Comparison of ENCODE assay signal across 15 mouse cellular contexts in genomic region chr3:84218498-84218897, GRCm38 (mm10). TPM values are rescaled to one million over a fixed set of nuclear protein-coding genes. Genes with fewer than 3 reads are reported as not detected.
DNase-seq lines count a peak whose midpoint lies in the region; ATAC-seq and TF ChIP-seq lines count a peak whose summit lies in the region.
"Had no signal": no experiment of that assay in that cellular context is flagged by ENCODE, and none has a peak within 500 bp of the region (broad histone marks: within the 10 kb centered on the region; RNA-seq: fewer than 3 reads in every experiment).

No protein-coding gene starts in this region.

- no peaks in the 10 kb centered on the region for H3K27me3 ChIP-seq in embryonic facial prominence, embryonic 14.5 days (replicated peaks; ENCODE audit: control insufficient read depth, insufficient read depth, low read length)
- no peaks in the 10 kb centered on the region for H3K27me3 ChIP-seq in hindbrain, embryonic 13.5 days
- H3K27me3 ChIP-seq in midbrain, embryonic 16.5 days (ENCODE audit: control insufficient read depth, insufficient read depth, low read depth, low read length) = no peaks in the 10 kb centered on the region

- peak; percentile 46 for DNase-seq in embryonic facial prominence, embryonic 14.5 days (ENCODE audit: low spot score)
- DNase-seq in left cerebral cortex, adult 11 months (ENCODE audit: low spot score) = no peak
- no peak for DNase-seq in retina, postnatal 1 day
- DNase-seq: heart, postnatal 36 days; kidney, adult 9 months had no signal

- 27% methylated on average over 2 of the region's 2 CpGs for WGBS in embryonic facial prominence, embryonic 14.5 days
- 49% methylated on average over 2 of the region's 2 CpGs for WGBS in hindbrain, embryonic 13.5 days
- 50% methylated on average over 2 of the region's 2 CpGs for WGBS in midbrain, embryonic 16.5 days

- no peaks in the 10 kb centered on the region for H3K36me3 ChIP-seq in embryonic facial prominence, embryonic 14.5 days (ENCODE audit: control insufficient read depth, insufficient read depth, low read length)
- no peaks in the 10 kb centered on the region for H3K36me3 ChIP-seq in hindbrain, embryonic 13.5 days
- H3K36me3 ChIP-seq in midbrain, embryonic 16.5 days (ENCODE audit: control insufficient read depth, insufficient read depth, low read length) = no peaks in the 10 kb centered on the region
- H3K36me3 ChIP-seq: liver, embryonic 15.5 days had no signal

- ATAC-seq in embryonic facial prominence, embryonic 14.5 days (ENCODE audit: low read depth) = no peak
- no peak for ATAC-seq in hindbrain, embryonic 13.5 days (ENCODE audit: low FRiP score)
- no peak for ATAC-seq in midbrain, embryonic 16.5 days
- ATAC-seq in megakaryocyte progenitor cell, adult 5-6 weeks (replicated peaks; ENCODE audit: poor library complexity) = no peak

- H3K9ac ChIP-seq in embryonic facial prominence, embryonic 14.5 days (ENCODE audit: low read depth, low read length) = peak overlapping the region; percentile 20; the same call in 1 of the 2 replicates
- peak overlapping the region; percentile 86 for H3K9ac ChIP-seq in hindbrain, embryonic 13.5 days
- H3K9ac ChIP-seq in midbrain, embryonic 16.5 days (ENCODE audit: low read depth, low read length) = peak overlapping the region; percentile 42
- H3K9ac ChIP-seq: liver, embryonic 15.5 days had no signal

- H3K27ac ChIP-seq in cortical plate, adult 2 months (ENCODE audit: insufficient read depth, low read length) = no peak overlapping the region
- H3K27ac ChIP-seq in embryonic facial prominence, embryonic 14.5 days (replicated peaks; ENCODE audit: low read depth, low read length) = peak overlapping the region; percentile 4; the same call in 1 of the 2 replicates
- 0 out of 2 replicates have a peak overlapping the region, but pooled peaks have one; percentile 96 for H3K27ac ChIP-seq in hindbrain, embryonic 13.5 days
- no peak overlapping the region for H3K27ac ChIP-seq in midbrain, embryonic 16.5 days (ENCODE audit: low read length)
- H3K27ac ChIP-seq: liver, embryonic 15.5 days had no signal

- no peaks in the 10 kb centered on the region for H3K9me3 ChIP-seq in embryonic facial prominence, embryonic 14.5 days (ENCODE audit: control insufficient read depth, low read length)
- no peaks in the 10 kb centered on the region for H3K9me3 ChIP-seq in hindbrain, embryonic 13.5 days
- no peaks in the 10 kb centered on the region for H3K9me3 ChIP-seq in midbrain, embryonic 16.5 days (replicated peaks; ENCODE audit: control insufficient read depth, low read length, poor library complexity, severe bottlenecking)
- H3K9me3 ChIP-seq: liver, embryonic 15.5 days; megakaryocyte, embryonic 14.5 days had no signal

- H3K4me1 ChIP-seq in cortical plate, adult 2 months (ENCODE audit: control insufficient read depth, insufficient read depth, low read length) = peaks cover 26% of the 10 kb centered on the region
- H3K4me1 ChIP-seq in embryonic facial prominence, embryonic 14.5 days (ENCODE audit: control insufficient read depth, insufficient read depth, low read length) = peaks cover 46% of the 10 kb centered on the region
- H3K4me1 ChIP-seq in hindbrain, embryonic 13.5 days (replicated peaks) = peaks cover 63% of the 10 kb centered on the region
- H3K4me1 ChIP-seq in midbrain, embryonic 16.5 days (ENCODE audit: control insufficient read depth, insufficient read depth, low read length) = peaks cover 60% of the 10 kb centered on the region

- no peak for TF ChIP-seq POLR2A in cortical plate, adult 2 months (IDR thresholded peaks at IDR 0.05; ENCODE audit: extremely low read depth, insufficient read depth, low read length)

- peak overlapping the region; percentile 2 for H3K4me3 ChIP-seq in cortical plate, adult 2 months (ENCODE audit: insufficient read depth, low read length)
- no peak overlapping the region; the same call in 1 of the 2 replicates for H3K4me3 ChIP-seq in embryonic facial prominence, embryonic 14.5 days (ENCODE audit: low read depth, low read length)
- H3K4me3 ChIP-seq in hindbrain, embryonic 13.5 days = peak overlapping the region; percentile 68
- peak overlapping the region; percentile 67 for H3K4me3 ChIP-seq in midbrain, embryonic 16.5 days (ENCODE audit: low read depth, low read length)
- H3K4me3 ChIP-seq: liver, embryonic 15.5 days; megakaryocyte, embryonic 14.5 days had no signal

- H3K4me2 ChIP-seq in embryonic facial prominence, embryonic 14.5 days (ENCODE audit: low read depth, low read length) = peak overlapping the region; percentile 66
- H3K4me2 ChIP-seq in hindbrain, embryonic 13.5 days = peak overlapping the region; percentile 84
- H3K4me2 ChIP-seq in midbrain, embryonic 16.5 days (ENCODE audit: low read length) = peak overlapping the region; percentile 84
- H3K4me2 ChIP-seq: liver, embryonic 15.5 days had no signal

- no peak for TF ChIP-seq CTCF in cortical plate, adult 2 months (IDR thresholded peaks at IDR 0.05; ENCODE audit: extremely low read depth, insufficient read depth, low read length)

RNA-seq across cellular contexts. Expression of gene Gm6525, which starts 44.6 kb away (rescaled TPM):
- polyA plus RNA-seq in cortical plate, adult 2 months (2012; rRNA removed) = not detected in 2 replicates
- 0.50 and 0.60 TPM in 2 replicates for polyA plus RNA-seq in embryonic facial prominence, embryonic 14.5 days (2014; fragmentation: Nextera tagmentation; extraction: Ambion mirVana)
- polyA plus RNA-seq in hindbrain, embryonic 13.5 days (2015; fragmentation: Nextera tagmentation; extraction: Ambion mirVana) = 2.9 and 3.3 TPM in 2 replicates
- polyA plus RNA-seq in midbrain, embryonic 16.5 days (2015; fragmentation: Nextera tagmentation; extraction: Ambion mirVana) = 2.1 and 2.5 TPM in 2 replicates
- total RNA-seq in megakaryocyte progenitor cell, adult 5-6 weeks (2015) = 0.27 TPM in 1 of 2 replicates, not detected in the other
- 0.54 and 1.1 TPM in 2 replicates for total RNA-seq in megakaryocyte progenitor cell, adult 5-6 weeks (2017)
- total RNA-seq: heart, adult 18-20 months; heart, postnatal 36 days; layer of hippocampus, postnatal 14 days had no signal
- polyA plus RNA-seq: brain, embryonic 14.5 days; thymus, postnatal 0 days had no signal

Comparison
In these comparisons a context has a peak if more than half of its experiments do, and no peak if none do; other contexts are left out.
1. H3K27ac ChIP-seq: peak in embryonic facial prominence, embryonic 14.5 days (single experiment) and hindbrain, embryonic 13.5 days (single experiment); none in cortical plate, adult 2 months (single experiment) and midbrain, embryonic 16.5 days (single experiment).
2. H3K9ac ChIP-seq: peak in every context shown above with its lines; median percentile 86 in hindbrain, embryonic 13.5 days; 42 in midbrain, embryonic 16.5 days; 20 in embryonic facial prominence, embryonic 14.5 days.
3. Peak in every context shown above with its lines, with median percentiles within 50 percentile points of each other: H3K4me2 ChIP-seq.